Mouse (Mus musculus) forebrain, postnatal 0 days (tissue): ENCODE results near the gene Dnm2. TPM values are rescaled to one million over a fixed set of nuclear protein-coding genes. Genes with fewer than 3 reads are reported as not detected.

Experiments
- ATAC-seq: fragments of 200-750 bp; cut with Nextera tagmentation; 2 replicates; pipeline ENCODE4 v1.8.0; 2017; ENCODE audit warnings: mild to moderate bottlenecking, moderate library complexity
- DNase-seq: peaks from one replicate; pipeline ENCODE4 v3.0.0-alpha.2; 2015
- H3K27ac ChIP-seq: fragments of 300-500 bp; sonication (generic); 2 replicates; pipeline ENCODE4 v1.5.1; 2014; ENCODE audit warnings: low read depth, mild to moderate bottlenecking, antibody characterized with exemption, low read length, moderate library complexity, mixed read lengths
- H3K27me3 ChIP-seq: fragments of 300-500 bp; sonication (generic); 2 replicates; pipeline ENCODE4 v1.6.1; 2014; ENCODE audit warnings: mild to moderate bottlenecking, low read length, mixed read lengths; ENCODE audit not compliant: insufficient read depth
- H3K36me3 ChIP-seq: fragments of 300-500 bp; sonication (generic); 2 replicates; pipeline ENCODE4 v1.6.1; 2014; ENCODE audit warnings: mild to moderate bottlenecking, moderate library complexity; ENCODE audit not compliant: insufficient read depth
- H3K4me1 ChIP-seq: fragments of 300-500 bp; sonication (generic); 2 replicates; pipeline ENCODE4 v1.6.1; 2014; ENCODE audit warnings: antibody characterized with exemption; ENCODE audit not compliant: insufficient read depth
- H3K4me2 ChIP-seq: fragments of 300-500 bp; sonication (generic); 2 replicates; pipeline ENCODE4 v1.6.1; 2014; ENCODE audit warnings: low read depth, mild to moderate bottlenecking, moderate library complexity
- H3K4me3 ChIP-seq: fragments of 300-500 bp; sonication (generic); 2 replicates; pipeline ENCODE4 v1.5.1; 2014; ENCODE audit warnings: low read depth, low read length, mixed read lengths
- H3K9ac ChIP-seq: fragments of 300-500 bp; sonication (generic); 2 replicates; pipeline ENCODE4 v1.6.1; 2014; ENCODE audit warnings: mild to moderate bottlenecking
- H3K9me3 ChIP-seq: fragments of 300-500 bp; sonication (generic); 2 replicates; pipeline ENCODE4 v1.6.1; 2016; ENCODE audit warnings: low read length
- CTCF ChIP-seq: sonication (generic); IDR thresholded peaks from 2 replicates; pipeline ENCODE4 v1.5.1; 2016; ENCODE audit warnings: antibody characterized with exemption, control low read depth, low read depth
- WGBS: fragments of 180-500 bp; shearing (Covaris S2); extraction: QIAGEN DNeasy Blood & Tissue Kit; methylation state at CpG from one replicate; pipeline ENCODE4 v1.1.7; 2014; 5-methylcytosine and 5-hydroxymethylcytosine counted together
- polyA plus RNA-seq: library from polyadenylated mRNA; unstranded; fragments of >200 nt; fragmentation: Nextera tagmentation; extraction: Ambion mirVana; gene quantifications from 2 replicates; pipeline ENCODE4 v1.2.1, GENCODE M21; 2015
- total RNA-seq: library from RNA; depleted of rRNA; stranded (reverse); fragments of >200 nt; gene quantifications from 2 replicates; pipeline ENCODE4 v1.2.3, GENCODE M21; 2014

Gene Dnm2
- total and polyA plus RNA-seq, 2 experiments from 2014 or later, result 64.0 to 68.5 TPM

- no peak for TF ChIP-seq CTCF
- ATAC-seq (no peak), DNase-seq (no peak)
- WGBS, result 95% methylated on average over 9 of the region's 9 CpGs
- Histone ChIP-seq H3K4me1 (no peaks in the 10 kb centered on the region), H3K9ac (no peak overlapping the region), H3K4me3 (no peak overlapping the region), H3K9me3 (no peaks in the 10 kb centered on the region), H3K36me3 (peaks cover 41% of the 10 kb centered on the region), H3K27me3 (no peaks in the 10 kb centered on the region), H3K27ac (no peak overlapping the region), H3K4me2 (no peak overlapping the region)
Observed at GRCm38 (mm10) chr9:21490696-21491095, 66.0 kb downstream of the Dnm2 start.

GRCm38 (mm10) chr9:21493907-21494306 lies 69.2 kb downstream of the Dnm2 start:
- Histone ChIP-seq H3K36me3 (peaks cover 38% of the 10 kb centered on the region), H3K9me3 (no peaks in the 10 kb centered on the region), H3K4me3 (no peak overlapping the region), H3K27me3 (no peaks in the 10 kb centered on the region), H3K4me1 (no peaks in the 10 kb centered on the region), H3K9ac (no peak overlapping the region), H3K4me2 (no peak overlapping the region), H3K27ac (no peak overlapping the region)
- no peak for ATAC-seq
- TF ChIP-seq CTCF, result no peak
- 63% methylated on average over 2 of the region's 2 CpGs for WGBS
- no peak for DNase-seq

GRCm38 (mm10) chr9:21494726-21495125 lies 70.0 kb downstream of the Dnm2 start:
- DNase-seq (no peak), ATAC-seq (no peak)
- H3K27me3 ChIP-seq, result no peaks in the 10 kb centered on the region
- H3K36me3 ChIP-seq, result peaks cover 38% of the 10 kb centered on the region
- no peak overlapping the region for H3K4me2 ChIP-seq
- no peak overlapping the region for H3K9ac ChIP-seq
- no peaks in the 10 kb centered on the region for H3K4me1 ChIP-seq
- no peak overlapping the region for H3K27ac ChIP-seq
- 89% methylated on average over 9 of the region's 9 CpGs for WGBS
- H3K4me3 ChIP-seq, result no peak overlapping the region
- TF ChIP-seq CTCF, result no peak
- no peaks in the 10 kb centered on the region for H3K9me3 ChIP-seq

GRCm38 (mm10) chr9:21496308-21497049 lies 71.8 kb downstream of the Dnm2 start:
- H3K36me3 ChIP-seq, result peaks cover 37% of the 10 kb centered on the region
- no peak overlapping the region for H3K27ac ChIP-seq
- ATAC-seq (no peak), DNase-seq (no peak)
- H3K4me2 ChIP-seq, result no peak overlapping the region
- no peak overlapping the region for H3K9ac ChIP-seq
- no peaks in the 10 kb centered on the region for H3K9me3 ChIP-seq
- H3K4me3 ChIP-seq, result no peak overlapping the region
- H3K27me3 ChIP-seq, result no peaks in the 10 kb centered on the region
- TF ChIP-seq CTCF, result no peak
- 86% methylated on average over 17 of the region's 19 CpGs for WGBS
- H3K4me1 ChIP-seq, result no peaks in the 10 kb centered on the region

GRCm38 (mm10) chr9:21497050-21497542 lies 72.4 kb downstream of the Dnm2 start:
- WGBS, result 85% methylated on average over 16 of the region's 16 CpGs

GRCm38 (mm10) chr9:21497664-21498063 lies 73.0 kb downstream of the Dnm2 start:
- H3K9me3 ChIP-seq, result no peaks in the 10 kb centered on the region
- 93% methylated on average over 2 of the region's 2 CpGs for WGBS
- peaks cover 28% of the 10 kb centered on the region; the same call in 1 of the 2 replicates for H3K36me3 ChIP-seq
- no peak overlapping the region for H3K9ac ChIP-seq
- H3K4me3 ChIP-seq, result no peak overlapping the region
- no peak for TF ChIP-seq CTCF
- ATAC-seq, result no peak
- no peaks in the 10 kb centered on the region for H3K4me1 ChIP-seq
- H3K27ac ChIP-seq, result no peak overlapping the region
- DNase-seq, result no peak
- H3K4me2 ChIP-seq, result no peak overlapping the region
- no peaks in the 10 kb centered on the region for H3K27me3 ChIP-seq

More at GRCm38 (mm10) chr9:21497050-21497542, 72.4 kb downstream of the Dnm2 start:
- Histone ChIP-seq H3K27me3 (no peaks in the 10 kb centered on the region), H3K9ac (no peak overlapping the region), H3K4me1 (no peaks in the 10 kb centered on the region), H3K36me3 (peaks cover 31% of the 10 kb centered on the region), H3K4me2 (no peak overlapping the region), H3K9me3 (no peaks in the 10 kb centered on the region), H3K27ac (no peak overlapping the region), H3K4me3 (no peak overlapping the region)
- no peak for TF ChIP-seq CTCF
- no peak for DNase-seq
- peak; percentile 18; the same call in 1 of the 2 replicates for ATAC-seq

- H3K27me3 ChIP-seq, result no peaks in the 10 kb centered on the region
Observed at GRCm38 (mm10) chr9:21498284-21498902, 73.7 kb downstream of the Dnm2 start.

More at GRCm38 (mm10) chr9:21498284-21498902, 73.7 kb downstream of the Dnm2 start:
- WGBS, result 89% methylated on average over 12 of the region's 12 CpGs
- H3K9me3 ChIP-seq, result no peaks in the 10 kb centered on the region
- H3K4me1 ChIP-seq, result no peaks in the 10 kb centered on the region
- DNase-seq, result no peak
- peaks cover 32% of the 10 kb centered on the region for H3K36me3 ChIP-seq
- H3K27ac ChIP-seq, result no peak overlapping the region
- no peak for ATAC-seq
- no peak overlapping the region for H3K4me3 ChIP-seq
- no peak overlapping the region for H3K9ac ChIP-seq
- no peak for TF ChIP-seq CTCF
- no peak overlapping the region for H3K4me2 ChIP-seq
